Mouse (Mus musculus) CH12.LX (cell line): ENCODE data around the gene Zfp451.

ENCODE experiments used
- CTCF ChIP-seq, 2 experiments: IDR thresholded peaks in 1 of 2; conservative IDR thresholded peaks in 1 of 2; 2 replicates each; pipeline ENCODE4 v1.5.1; 2011 to 2012; ENCODE audit warnings: low read depth in 2 of 2, low read length in 2 of 2, improper control_type of control experiment in 1 of 2, inconsistent platforms in 1 of 2, mild to moderate bottlenecking in 1 of 2, moderate library complexity in 1 of 2
- GABPA ChIP-seq: IDR thresholded peaks from 2 replicates; pipeline ENCODE4 v1.6.1; 2012; ENCODE audit warnings: low read depth, low read length, improper control_type of control experiment, inconsistent platforms; ENCODE audit not compliant: insufficient replicate concordance
- MAZ ChIP-seq: IDR thresholded peaks from 2 replicates; pipeline ENCODE4 v1.6.1; 2012; ENCODE audit warnings: low read depth, mild to moderate bottlenecking, inconsistent platforms, low read length, improper control_type of control experiment, moderate library complexity

GRCm38 (mm10) chr1:33742903-33743302, 71.5 kb downstream of the Zfp451 start:
- peak; percentile 76 to 79 for TF ChIP-seq CTCF (conservative IDR thresholded peaks at IDR 0.05 in 1 of 2, IDR thresholded peaks at IDR 0.05 in 1 of 2; ENCODE audit: low read depth in 2 of 2, low read length in 2 of 2)
- TF ChIP-seq GABPA = no peak
- TF ChIP-seq MAZ = no peak
